Mouse (Mus musculus): ENCODE results near the gene Bdkrb2.

Gene Bdkrb2

DNA sequence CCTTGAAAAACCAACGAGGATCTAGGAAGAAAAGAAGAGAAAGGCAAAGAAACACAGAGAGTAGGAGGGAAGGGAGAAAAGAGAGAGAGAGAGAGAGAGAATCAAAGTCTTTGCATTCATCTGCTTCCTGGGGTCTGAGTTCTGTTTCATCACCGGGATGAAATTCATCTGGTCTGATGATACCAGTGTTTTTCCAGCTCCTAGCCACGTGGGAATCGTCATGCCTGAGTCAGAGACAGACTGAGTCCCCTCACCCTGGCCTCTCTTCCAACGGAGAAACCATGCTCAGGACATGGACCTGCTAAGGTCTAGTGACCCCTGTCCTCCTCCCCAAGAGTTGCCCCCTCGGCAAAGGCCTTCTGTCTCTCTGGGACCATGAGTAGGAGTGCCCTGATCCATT lies 16.5 kb upstream of the Bdkrb2 start:
- no peak for DNase-seq (ENCODE audit: low spot score in 2 of 2)

DNA sequence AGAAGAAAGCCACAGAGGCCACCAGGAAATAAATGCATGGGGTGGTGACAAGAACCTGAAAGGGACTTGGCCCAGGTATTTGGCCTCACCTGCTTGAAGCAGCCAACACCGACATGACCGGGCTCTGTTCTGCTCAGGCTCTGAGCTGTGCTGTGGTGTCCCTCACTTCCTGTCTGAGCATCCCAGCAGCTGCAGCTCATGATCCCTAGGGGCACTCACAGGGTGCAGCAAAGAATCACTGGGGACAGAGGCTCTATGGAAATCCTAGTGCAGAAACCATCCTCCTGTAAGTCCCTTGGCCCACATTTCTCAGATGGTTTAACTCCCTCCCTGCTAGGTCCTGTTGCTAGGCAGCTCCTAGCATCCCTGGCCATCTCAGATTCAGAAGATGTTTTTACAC lies 15.9 kb upstream of the Bdkrb2 start:
- no peak for DNase-seq (ENCODE audit: low spot score in 2 of 2)

DNA sequence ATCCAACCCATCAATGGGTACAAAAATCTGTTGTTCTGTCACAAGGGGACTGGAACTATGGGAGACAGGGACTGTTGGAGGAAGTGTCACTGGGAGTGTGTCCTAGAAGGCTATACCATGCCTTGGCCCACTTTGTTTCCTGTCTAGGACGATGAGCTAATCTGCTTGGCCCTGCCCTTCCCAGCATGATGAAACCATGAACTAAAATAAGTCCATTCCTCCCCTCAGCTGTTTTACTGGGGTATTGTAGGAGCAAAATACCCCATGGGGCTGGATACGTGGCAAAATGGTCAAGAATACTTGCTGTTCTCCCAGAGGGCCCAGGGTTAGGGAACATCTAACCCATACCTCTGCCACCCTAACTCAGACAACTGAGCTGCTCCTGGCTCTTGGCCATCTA lies 15.0 kb upstream of the Bdkrb2 start:
- DNase-seq (ENCODE audit: low spot score in 2 of 2) = no peak

DNA sequence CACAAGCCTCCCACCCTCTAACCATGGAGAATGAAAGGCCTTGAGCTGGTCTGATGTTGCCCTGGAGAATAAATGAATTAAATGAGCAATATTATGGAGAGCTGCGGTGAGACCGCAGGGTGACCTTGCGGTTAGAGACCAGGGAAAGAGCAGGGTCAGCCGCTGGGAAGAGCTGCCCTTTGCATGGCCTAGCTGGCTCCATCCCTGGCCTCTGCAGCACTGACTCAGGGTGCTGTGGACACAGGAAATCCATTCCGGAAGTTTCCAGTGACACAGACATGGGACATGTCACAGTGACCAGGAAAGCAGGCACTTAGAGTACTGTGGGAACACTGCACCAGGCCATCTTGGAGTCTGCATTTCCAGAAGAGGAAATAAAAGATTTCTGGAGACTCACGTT lies 14.1 kb upstream of the Bdkrb2 start:
- no peak for DNase-seq (ENCODE audit: low spot score in 2 of 2)

DNA sequence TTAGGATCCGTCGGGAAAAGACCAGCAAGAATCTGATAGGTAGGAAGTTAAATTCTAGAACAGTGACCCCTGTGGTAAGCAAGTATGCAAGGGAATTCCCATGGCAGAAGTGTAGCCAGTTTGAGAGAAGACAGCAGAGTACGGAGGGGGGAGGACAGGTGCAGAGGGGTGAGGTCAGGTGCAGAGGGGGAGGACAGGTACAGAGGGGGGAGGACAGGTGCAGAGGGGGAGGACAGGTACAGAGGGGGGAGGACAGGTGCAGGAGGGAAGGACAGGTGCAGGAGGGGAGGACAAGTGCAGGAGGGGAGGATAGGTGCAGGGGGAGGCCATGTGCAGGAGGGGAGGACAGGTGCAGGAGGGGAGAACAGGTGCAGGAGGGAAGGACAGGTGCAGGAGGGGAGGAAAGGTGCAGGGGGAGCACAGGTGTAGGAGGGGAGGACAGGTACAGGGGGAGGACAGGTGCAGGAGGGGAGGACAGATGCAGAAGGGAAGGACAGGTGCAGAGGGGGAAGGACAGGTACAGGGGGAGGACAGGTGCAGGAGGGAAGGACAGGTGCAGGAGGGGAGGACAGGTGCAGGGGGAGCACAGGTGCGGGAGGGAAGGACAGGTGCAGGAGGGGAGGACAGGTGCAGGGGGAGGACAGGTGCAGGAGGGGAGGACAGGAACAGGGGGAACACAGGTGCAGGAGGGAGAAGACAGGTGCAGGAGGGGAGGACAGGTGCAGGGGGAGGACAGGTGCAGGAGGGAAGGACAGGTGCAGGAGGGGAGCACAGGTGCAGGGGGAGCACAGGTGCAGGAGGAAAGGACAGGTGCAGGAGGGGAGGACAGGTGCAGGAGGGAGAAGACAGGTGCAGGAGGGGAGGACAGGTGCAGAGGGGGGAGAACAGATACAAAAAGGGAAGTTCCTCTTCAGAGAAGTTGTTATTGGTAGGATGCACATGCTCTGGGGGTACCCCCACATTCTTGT lies 12.9 kb upstream of the Bdkrb2 start:
- no peak for DNase-seq (ENCODE audit: low spot score in 2 of 2)

DNA sequence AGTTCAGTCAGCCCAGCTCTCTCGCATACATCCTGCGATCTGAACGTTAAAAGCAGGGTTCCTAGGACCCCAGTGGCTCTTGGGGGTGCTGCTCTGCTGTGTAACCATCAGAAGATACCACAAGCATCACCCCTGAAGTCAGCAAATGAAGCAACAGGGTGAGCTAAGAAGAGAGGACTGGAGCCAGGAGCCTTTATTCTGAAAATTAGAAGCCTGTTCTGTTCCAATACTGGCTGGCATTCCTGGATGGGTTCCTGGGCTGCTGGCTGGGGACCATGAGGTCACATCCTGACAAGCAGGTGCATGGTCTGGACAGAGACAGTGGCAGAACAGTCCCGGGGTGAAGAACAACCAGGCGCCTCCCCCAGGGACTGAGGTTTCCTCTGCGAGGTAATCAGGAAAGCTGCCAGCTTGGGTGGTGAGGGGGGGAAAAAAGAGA lies 11.5 kb upstream of the Bdkrb2 start:
- DNase-seq (ENCODE audit: low spot score in 2 of 2) = no peak

DNA sequence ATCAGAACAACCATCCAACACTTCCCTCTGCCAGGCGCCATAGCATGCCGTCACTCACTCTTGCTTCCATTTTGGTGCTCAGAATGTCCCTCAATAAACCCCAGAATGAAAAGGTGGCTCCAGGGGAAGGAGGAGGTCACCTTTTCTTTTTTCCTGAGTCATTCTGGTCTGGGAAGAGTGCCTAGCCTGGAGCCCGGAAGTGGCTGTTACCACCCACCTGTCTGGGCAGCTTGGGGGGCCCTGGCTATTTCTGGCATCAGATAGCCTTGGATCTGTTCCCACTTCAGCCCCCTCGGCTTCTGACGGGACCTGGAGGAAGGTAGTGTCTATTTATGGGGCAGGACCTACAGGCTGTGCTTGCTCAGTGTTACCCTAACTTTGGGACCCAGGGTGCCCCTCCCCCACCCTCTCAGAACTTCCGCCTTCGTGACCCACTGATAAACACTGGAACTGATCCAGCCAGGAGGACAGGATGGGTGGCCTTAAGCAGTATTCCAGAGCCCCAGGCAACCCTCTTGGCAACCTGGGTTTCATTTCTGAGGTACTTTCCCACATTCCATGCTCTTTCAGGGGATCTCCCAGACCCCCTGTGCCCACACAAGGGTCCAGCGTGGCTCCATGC lies 8.8 kb upstream of the Bdkrb2 start:
- no peak for DNase-seq (ENCODE audit: low spot score in 2 of 2)

DNA sequence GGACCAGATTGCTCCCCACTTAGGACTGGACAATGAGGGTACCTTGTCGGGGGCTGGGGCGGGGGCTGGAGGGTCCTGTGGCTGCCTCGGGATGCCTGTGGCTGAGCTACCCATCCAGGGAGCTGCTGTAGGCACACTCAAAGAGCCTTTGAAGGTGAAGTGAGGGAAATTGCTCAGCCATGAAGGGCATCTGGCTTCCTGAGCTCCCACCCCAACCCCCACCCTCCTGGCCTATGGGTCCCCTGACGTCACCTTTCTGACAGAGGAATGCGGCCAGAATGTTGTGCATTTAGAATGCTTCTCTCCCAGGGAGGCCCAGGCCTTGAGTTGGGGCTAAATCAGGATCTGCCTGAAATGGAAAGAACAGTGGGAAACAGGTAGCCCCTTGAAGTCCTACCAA lies 7.9 kb upstream of the Bdkrb2 start:
- DNase-seq (ENCODE audit: low spot score in 2 of 2) = no peak

DNA sequence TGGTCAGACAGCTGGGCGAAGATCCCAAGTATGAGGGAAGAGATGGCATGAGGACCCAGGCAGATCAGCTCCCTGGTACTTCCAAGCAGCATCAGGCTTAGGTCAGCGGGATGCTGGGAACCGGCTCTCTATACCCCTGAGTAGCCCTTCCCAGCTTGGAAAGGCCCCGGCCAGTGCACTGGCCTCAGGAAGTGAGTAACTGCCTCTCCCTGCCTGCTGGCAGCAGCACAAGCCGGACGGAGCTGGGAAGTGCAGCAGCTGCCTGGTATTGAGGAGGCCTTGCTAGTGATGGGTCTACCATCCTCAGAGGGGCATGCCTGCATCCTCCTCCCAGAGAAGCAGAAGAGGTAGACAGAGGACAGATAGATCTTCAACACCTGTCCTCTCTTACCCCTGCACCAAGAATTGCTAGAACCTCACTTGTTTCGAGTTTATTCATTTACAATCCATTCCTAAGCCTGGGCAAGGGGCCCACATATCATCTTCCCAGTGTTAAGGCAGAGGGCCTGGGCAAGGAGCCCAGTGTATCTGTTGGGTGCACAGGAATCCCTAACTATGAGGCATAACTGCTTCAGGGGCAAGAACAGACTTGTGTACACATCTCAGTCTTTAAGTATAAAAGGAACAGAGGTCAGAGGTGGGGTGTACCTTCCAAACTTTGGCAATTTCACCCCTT lies 5.6 kb upstream of the Bdkrb2 start:
- DNase-seq (ENCODE audit: low spot score in 2 of 2) = peak in 1 of 2 experiments; percentile 42

DNA sequence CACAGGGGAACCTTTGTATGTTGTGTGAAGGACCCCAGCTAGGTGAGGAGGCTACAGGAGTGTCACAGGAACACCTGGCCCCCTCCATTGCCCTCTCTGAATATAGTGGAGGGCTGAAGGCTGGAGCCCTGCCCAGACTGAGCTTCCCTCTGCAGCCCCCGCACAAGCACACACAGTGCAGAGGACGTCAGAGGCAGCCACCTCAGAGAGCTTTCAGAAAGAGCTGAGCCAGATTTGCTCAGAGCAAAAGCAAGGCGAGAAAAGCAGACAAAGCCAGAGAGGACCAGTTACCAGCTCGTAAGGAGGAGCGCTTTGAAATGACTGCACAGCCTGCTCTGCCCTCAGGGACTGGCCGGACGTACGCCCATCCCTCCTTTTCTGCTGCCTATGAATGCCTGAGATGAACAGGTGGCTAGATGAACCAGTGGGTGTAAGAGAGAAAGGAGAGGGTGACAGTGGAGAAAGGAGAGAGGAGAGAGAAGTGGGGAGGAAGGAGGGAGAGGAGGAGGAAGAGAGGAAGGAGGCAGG lies 2.0 kb upstream of the Bdkrb2 start:
- DNase-seq (ENCODE audit: low spot score in 2 of 2) = no peak

DNA sequence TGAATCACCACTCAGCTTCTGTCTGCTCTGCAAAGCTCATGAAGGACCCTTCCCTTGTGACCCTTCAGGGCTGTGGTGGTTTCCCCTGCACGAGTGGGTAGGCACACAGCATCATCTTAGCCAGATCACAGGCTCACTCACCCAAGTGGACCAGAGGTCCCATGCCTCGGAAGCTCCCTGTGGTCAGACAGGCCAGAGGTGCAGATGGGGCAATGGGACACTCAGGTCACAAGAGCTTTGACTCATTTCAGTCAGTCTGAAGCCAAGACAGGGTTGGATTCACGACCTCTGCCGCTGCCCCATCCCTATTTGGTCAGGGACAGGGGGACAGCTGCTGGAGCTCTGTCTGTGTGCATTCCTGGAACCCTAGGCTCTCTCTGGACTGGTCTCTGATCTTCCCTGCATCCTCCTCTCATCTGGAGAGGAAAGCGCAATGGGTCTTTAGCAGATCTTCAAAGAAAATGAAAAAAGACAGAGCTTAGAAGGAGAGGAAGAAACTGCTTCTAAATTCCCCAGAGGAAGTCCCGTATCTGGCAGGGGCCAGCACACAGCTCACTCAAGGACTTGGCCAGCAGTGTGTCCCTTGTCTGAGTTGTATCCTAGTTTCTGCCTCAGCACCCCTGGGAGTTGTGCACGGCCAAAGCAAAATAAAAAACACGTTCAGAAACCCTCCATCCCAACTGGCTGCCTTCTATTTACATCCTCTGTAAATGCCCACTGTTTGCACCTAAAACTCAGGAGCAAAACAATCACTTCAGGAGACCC lies 788 bp upstream of the Bdkrb2 start:
- DNase-seq (ENCODE audit: low spot score in 2 of 2) = no peak

DNA sequence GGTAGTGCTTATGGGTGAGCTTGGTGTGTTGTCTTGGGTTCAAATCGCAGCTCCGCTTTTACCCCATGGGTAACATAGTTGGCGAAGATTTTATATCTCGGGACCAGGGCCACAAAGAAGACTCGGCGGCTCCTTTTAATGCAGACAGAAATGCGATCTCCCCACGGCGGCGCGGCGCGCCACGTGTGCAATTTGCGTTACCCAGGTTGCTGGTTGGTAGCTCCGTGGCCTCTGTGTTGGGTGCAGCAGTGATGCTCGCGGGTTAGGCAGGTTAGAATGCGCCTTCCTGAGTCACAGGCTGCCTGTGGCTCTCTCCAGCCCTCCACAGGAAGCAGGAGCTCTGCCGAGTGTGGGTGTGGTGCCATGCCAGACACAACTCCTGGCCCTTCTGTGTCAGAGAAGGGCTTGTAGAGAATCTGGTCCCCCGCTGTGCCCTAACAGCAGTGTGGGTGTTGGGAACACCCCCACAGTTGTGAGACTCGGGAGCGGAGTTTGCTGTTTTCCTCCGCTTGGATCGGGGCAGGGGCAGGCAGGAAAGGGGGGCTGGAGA lies 775 bp downstream of the Bdkrb2 start:
- DNase-seq (ENCODE audit: low spot score in 2 of 2) = no peak

DNA sequence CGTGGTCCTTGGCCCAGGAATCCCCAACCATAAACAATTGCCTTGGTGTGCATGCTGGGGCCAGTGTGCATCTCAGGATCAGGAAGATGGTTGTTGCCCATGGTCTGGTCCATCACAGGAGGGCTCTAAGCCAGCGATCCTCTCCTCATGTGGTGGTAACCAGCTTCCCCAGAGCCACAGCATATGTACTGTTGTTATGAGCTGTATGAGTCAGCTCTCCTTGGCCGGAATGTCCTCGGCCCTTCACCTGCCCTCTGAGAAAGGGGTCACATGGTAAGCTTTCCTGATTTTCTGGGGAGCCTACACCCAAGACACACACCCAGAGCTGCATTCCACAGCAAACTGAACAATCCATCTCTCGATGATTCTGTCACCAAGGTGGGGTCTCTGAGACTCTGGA lies 2.2 kb downstream of the Bdkrb2 start:
- DNase-seq (ENCODE audit: low spot score in 2 of 2) = no peak

DNA sequence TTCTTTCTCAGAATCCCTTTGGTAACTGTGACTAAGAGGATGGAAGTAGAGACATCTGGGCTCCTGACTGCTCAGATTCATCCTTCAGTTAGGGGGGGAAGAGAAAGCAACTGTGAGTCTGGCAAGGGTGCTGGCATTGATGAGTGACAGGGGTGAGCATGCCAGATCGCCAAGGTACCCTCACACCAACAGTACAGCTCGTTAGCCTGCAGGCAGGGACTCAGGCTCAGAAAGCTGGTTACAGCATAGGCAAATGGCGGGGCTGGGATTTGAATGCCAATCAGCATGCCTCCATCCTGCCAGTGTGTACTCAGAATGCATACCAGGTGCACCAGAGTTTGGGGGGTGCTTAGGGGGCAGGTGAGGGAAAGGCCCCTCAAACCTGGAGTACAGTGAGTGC lies 8.8 kb downstream of the Bdkrb2 start:
- DNase-seq (ENCODE audit: low spot score in 2 of 2) = no peak

DNA sequence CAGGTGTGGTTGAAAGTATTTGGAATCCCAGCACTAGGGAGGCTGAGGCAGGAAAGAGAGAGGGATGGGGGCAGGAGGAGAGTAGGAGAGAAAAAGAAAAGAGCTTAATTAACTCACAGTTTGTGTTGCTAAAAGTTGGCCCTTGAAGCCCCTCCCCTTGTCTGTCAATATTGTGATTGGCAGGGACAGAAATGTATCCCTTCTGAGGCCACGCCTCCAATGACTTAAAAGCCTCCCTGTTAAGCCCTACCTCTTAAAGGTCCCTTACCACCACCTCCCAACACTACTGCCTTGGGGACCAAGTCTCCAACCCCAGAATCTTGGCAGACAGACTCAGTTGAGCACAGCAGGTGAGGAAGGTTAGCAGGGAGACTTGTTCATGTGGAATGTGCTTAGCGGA lies 9.6 kb downstream of the Bdkrb2 start:
- DNase-seq (ENCODE audit: low spot score in 2 of 2) = no peak

DNA sequence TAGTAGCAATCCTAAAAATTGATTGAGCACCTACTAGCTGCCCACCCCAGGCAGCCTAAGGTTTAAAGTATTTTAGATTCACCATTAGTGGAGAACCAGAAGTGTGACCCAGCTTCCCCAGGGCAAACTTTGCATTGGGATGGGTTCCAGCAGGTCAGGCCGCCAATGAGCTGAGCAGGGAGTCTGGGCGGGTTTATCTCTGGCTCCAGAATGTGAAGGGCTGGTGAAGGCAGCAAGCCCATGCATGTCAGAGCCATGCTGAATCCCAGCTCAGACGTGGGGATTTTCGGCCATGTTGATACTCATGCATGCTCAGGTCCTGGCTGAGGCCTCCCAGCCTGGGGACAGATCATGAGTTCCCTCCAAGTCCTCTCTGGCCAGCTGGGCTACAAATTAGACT lies 11.3 kb downstream of the Bdkrb2 start:
- DNase-seq (ENCODE audit: low spot score in 2 of 2) = no peak

DNA sequence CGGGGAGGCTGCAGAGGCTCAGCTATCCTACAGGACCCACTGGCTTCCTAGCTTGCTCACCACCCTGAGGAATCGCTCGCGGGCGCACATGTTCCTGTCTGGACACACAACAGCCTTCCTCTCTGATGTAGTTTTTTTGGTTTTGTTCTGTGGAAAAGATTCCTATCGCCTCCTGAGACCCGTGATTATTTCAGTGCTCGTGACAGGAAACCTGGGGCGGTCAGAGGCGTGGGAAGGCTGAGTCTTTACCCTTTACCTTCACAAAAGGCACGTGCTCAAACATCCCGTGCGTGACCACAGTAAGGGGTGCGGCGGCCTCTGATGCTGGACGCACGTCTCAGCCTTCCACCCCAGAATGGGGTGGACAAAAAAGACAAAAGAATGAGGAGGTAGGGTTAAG lies 17.5 kb downstream of the Bdkrb2 start:
- DNase-seq (ENCODE audit: low spot score in 2 of 2) = no peak

DNA sequence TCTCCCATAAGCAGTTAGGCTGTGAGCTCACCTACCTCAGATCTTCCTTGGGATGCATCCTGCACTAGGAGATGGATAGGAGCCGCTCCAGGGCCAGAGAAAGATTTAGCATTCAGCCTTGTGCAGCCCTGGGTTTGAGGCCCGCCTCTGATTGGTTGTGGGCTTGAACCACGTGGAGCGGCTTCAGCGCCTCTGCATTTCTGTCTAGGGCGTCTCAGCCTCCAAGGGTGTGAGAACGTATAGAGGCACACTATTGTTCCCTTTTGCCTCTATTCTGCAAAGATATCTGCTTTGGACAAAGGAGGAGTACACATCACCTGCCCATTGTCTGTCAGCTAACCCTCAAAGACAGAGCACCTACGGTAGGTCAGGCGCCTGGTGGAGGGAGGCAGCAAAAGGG lies 19.5 kb downstream of the Bdkrb2 start:
- DNase-seq (ENCODE audit: low spot score in 2 of 2) = no peak

DNA sequence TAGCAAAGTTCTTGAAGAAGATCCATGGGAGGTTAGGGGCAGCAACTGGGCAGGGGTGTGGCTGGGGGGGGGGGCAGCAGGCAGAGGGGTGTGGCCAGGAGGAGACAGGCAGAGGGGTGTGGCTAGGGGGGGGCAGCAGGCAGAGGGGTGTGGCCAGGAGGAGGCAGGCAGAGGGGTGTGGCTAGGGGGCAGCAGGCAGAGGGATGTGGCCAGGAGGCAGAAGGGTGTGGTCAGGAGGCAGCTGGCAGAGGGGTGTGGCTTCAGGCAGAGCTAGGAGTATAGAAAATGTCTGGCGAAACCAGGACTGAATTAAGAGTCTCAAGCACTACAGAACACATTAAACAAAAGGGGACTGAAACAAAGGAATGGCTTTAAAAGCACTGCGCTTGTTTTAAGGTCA lies 20.5 kb downstream of the Bdkrb2 start:
- DNase-seq (ENCODE audit: low spot score in 2 of 2) = no peak

DNA sequence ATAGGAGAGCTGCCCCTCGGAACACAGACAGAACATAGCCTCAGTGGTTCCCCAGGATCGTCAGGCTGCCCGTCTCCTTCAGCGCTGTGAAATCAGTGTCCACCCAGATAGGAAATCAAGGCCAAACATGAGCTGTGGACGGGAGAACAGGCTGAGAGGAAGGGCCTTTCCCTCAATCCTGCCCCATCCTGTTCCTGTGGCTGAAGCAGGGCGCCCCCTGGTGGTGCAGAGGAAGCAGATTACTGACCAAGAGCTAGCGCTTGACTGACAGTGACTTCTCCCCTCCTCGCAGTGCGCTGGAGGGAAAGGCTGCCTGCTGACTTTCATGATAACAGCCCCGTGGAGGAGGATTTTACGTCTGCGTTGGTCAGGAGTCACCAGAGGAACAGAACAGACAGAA lies 21.8 kb downstream of the Bdkrb2 start:
- peak; percentile 49 to 71 for DNase-seq (ENCODE audit: low spot score in 2 of 2)

DNA sequence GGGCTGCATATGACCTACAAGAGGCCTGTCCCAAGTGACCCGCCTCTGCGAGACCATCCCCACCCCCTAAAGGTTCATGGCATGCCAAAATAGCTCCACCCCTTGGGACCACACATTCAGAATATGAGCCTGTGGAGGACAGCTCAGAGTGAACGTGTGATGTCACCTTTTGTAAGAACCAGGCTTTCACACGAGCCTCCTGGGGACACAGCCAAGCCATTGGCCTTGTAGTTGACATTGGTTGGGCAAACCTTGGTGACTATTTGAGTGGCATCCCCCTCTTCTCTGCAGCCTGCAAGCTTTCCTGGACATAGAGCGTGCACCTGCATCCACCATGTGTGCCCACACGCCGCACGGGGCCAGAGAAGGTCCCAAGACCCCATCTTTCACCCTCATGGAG lies 24.5 kb downstream of the Bdkrb2 start:
- DNase-seq (ENCODE audit: low spot score in 2 of 2) = no peak

Measured in urinary bladder, postnatal 36 days (tissue).